Mouse (Mus musculus): ENCODE measurements around the gene Gm4858. TPM values are rescaled to one million over a fixed set of nuclear protein-coding genes. Genes with fewer than 3 reads are reported as not detected.
"Not testable (repeated sequence)": the region's sequence is repeated elsewhere in the genome, so short reads cannot be mapped to it uniquely, and the experiment has no call there.

Gene Gm4858
- polyA plus RNA-seq (2014; fragmentation: Nextera tagmentation; extraction: Ambion mirVana) = not detected in 2 replicates

DNA sequence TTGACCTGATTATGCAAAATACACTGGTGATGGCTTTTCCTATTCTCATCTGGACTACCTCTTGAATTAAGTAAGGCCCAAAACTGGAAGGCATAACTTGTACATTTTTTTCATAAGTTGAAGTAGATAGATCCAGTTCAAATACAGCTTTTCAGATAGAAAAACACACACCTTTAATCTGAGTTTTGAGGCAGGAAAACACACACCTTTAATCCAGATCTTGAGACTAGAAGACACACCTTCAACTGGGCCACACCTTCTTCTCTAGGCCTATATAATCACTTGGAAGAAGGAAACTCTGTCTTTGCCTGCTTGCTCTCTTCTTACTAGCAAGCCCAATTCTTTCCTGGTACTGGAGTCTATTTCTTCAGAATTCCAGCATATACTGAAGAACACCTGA lies at the start of gene Gm4858:
Gene Gm4858, plus strand, starts transcription at position 301 of the 400 bp plus-strand sequence.
- H3K36me3 ChIP-seq (ENCODE audit: control insufficient read depth, insufficient read depth, low read length); H3K4me3 ChIP-seq (replicated peaks; ENCODE audit: low read depth, low read length); H3K4me2 ChIP-seq (ENCODE audit: low read length); H3K9ac ChIP-seq (replicated peaks; ENCODE audit: low read length); H3K9me3 ChIP-seq (ENCODE audit: control insufficient read depth, low read length); H3K4me1 ChIP-seq (ENCODE audit: control insufficient read depth, insufficient read depth, low read length); H3K27me3 ChIP-seq (ENCODE audit: control insufficient read depth, insufficient read depth, low read length); H3K27ac ChIP-seq (replicated peaks; ENCODE audit: low read depth, low read length); DNase-seq; ATAC-seq (ENCODE audit: low FRiP score, low TSS enrichment): not testable (repeated sequence)

DNA sequence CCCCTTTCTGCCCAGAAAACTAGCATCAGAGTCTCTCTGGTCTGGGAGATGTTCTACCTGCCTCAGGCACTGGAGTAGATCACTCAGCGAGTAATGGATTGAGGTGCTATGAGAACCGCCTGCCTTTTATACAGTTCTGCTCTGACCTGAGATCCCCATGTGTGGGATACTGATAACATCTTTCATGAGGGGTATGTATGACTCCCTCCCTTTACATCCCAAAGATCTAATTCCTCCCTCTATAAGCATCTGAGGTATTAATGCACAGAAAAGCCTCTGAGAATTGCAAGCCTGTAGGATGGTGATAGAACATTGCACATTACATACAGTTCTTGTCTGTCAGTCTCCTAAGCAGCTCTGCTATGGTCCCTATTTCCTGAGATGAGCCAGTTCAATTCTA lies 49.7 kb upstream of the Gm4858 start, which contains the start of gene Lce1m:
Gene Lce1m, minus strand, starts transcription at position 101 of the 400 bp plus-strand sequence.
- 97% methylated on average over 2 of the region's 2 CpGs for WGBS
- no peak within 1 kb of the TSS for H3K9ac ChIP-seq (replicated peaks; ENCODE audit: low read length)
- ATAC-seq (ENCODE audit: low FRiP score, low TSS enrichment) (no peak), DNase-seq (no peak)
- H3K4me2 ChIP-seq (ENCODE audit: low read length) = no peak within 1 kb of the TSS
- H3K27ac ChIP-seq (replicated peaks; ENCODE audit: low read depth, low read length) = no peak within 1 kb of the TSS
- no peaks in the 10 kb centered on the region for H3K4me1 ChIP-seq (ENCODE audit: control insufficient read depth, insufficient read depth, low read length)
- no peaks in the 10 kb centered on the region for H3K36me3 ChIP-seq (ENCODE audit: control insufficient read depth, insufficient read depth, low read length)
- H3K9me3 ChIP-seq (ENCODE audit: control insufficient read depth, low read length) = no peaks in the 10 kb centered on the region
- no peaks in the 10 kb centered on the region for H3K27me3 ChIP-seq (ENCODE audit: control insufficient read depth, insufficient read depth, low read length)
- H3K4me3 ChIP-seq (replicated peaks; ENCODE audit: low read depth, low read length) = no peak within 1 kb of the TSS

DNA sequence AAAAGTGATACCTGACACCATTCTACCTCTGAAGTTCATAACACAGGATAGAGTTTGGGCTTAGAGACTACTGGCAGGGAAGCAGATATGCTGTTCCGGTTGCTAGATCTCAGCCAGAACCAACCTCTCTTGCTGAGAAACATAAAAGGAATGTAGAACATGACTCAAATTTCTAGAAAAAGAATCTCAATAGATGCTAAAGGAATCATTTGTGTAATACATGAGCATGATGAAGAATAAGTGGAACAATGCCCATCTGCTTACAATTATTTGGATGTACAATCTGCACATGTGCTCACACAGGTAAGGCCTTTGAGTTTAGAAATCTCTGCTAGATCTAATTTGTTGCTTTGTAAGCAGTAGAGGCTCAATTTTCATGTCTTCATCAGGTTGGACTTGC lies 47.5 kb upstream of the Gm4858 start:
- no peak overlapping the region for H3K4me2 ChIP-seq (ENCODE audit: low read length)
- 91% methylated on average over 1 of the region's 1 CpGs for WGBS
- H3K9me3 ChIP-seq (ENCODE audit: control insufficient read depth, low read length) = no peaks in the 10 kb centered on the region
- no peak overlapping the region for H3K27ac ChIP-seq (replicated peaks; ENCODE audit: low read depth, low read length)
- H3K9ac ChIP-seq (replicated peaks; ENCODE audit: low read length) = no peak overlapping the region
- H3K27me3 ChIP-seq (ENCODE audit: control insufficient read depth, insufficient read depth, low read length) = no peaks in the 10 kb centered on the region
- ATAC-seq (ENCODE audit: low FRiP score, low TSS enrichment) (no peak), DNase-seq (no peak)
- H3K36me3 ChIP-seq (ENCODE audit: control insufficient read depth, insufficient read depth, low read length) = no peaks in the 10 kb centered on the region
- no peak overlapping the region for H3K4me3 ChIP-seq (replicated peaks; ENCODE audit: low read depth, low read length)
- H3K4me1 ChIP-seq (ENCODE audit: control insufficient read depth, insufficient read depth, low read length) = no peaks in the 10 kb centered on the region

DNA sequence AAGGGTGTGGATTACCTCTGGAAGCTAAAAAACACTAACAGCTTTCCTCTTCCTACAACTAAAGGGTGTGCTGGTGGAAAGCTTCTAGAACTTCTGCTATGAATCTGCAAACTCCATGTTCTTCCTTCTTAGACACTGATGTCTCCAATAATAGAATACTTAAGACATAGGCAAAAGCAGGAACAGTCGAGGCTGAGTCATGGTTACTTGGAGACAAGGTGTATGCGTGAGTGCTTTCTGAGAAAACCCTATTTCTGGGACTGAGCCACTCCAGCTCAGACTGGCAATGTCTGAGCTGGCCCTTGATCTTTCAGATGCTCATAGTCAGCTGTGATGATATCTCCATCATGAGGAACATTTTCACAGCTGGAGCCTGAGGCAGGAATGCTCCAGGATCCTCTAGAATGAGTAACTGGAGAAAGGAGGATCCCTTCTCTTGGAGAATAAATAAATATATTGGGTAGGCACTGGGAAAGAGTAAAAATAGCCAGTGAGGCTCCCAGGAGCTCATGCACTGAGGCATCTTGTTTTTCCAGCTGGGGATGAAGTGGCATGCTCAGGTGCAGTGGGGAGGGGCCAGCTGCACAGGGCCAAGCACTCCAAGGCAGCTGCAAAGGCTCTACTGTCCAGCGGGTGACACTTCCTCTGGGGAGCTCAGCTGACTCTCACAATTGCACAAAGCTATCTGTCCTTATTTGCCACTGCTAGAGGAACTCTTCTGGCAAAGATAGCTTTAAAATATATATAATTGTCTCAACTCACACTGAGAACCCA lies 45.0 kb upstream of the Gm4858 start:
- no peak overlapping the region for H3K27ac ChIP-seq (replicated peaks; ENCODE audit: low read depth, low read length)
- H3K4me2 ChIP-seq (ENCODE audit: low read length) = no peak overlapping the region
- H3K36me3 ChIP-seq (ENCODE audit: control insufficient read depth, insufficient read depth, low read length) = no peaks in the 10 kb centered on the region
- H3K9ac ChIP-seq (replicated peaks; ENCODE audit: low read length) = no peak overlapping the region
- no peaks in the 10 kb centered on the region for H3K27me3 ChIP-seq (ENCODE audit: control insufficient read depth, insufficient read depth, low read length)
- H3K4me3 ChIP-seq (replicated peaks; ENCODE audit: low read depth, low read length) = no peak overlapping the region
- ATAC-seq (ENCODE audit: low FRiP score, low TSS enrichment) (no peak), DNase-seq (no peak)
- H3K9me3 ChIP-seq (ENCODE audit: control insufficient read depth, low read length) = no peaks in the 10 kb centered on the region
- no peaks in the 10 kb centered on the region for H3K4me1 ChIP-seq (ENCODE audit: control insufficient read depth, insufficient read depth, low read length)
- WGBS = 78% methylated on average over 3 of the region's 3 CpGs

DNA sequence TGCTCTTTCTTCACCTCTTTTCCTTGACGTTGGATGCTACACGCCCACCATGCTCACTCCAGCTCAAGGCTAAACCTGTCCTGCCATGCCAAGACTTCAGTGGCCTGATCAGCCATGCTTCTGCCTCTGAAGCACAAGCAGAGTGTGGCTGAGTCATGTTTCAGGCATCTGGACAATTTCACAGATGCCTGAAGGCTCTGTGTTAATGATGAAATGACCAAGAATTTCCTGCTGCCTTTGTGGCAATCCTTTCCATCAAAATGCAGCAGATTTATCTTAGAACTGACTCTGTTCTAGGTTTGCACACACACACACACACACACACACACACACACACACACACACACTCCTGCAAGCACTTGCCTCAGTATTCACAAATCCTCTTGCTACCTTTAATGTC lies 43.1 kb upstream of the Gm4858 start:
- ATAC-seq (ENCODE audit: low FRiP score, low TSS enrichment) (no peak), DNase-seq (no peak)
- H3K9me3 ChIP-seq (ENCODE audit: control insufficient read depth, low read length) = no peaks in the 10 kb centered on the region
- H3K4me1 ChIP-seq (ENCODE audit: control insufficient read depth, insufficient read depth, low read length) = no peaks in the 10 kb centered on the region
- no peak overlapping the region for H3K4me3 ChIP-seq (replicated peaks; ENCODE audit: low read depth, low read length)
- H3K4me2 ChIP-seq (ENCODE audit: low read length) = no peak overlapping the region
- H3K27ac ChIP-seq (replicated peaks; ENCODE audit: low read depth, low read length) = no peak overlapping the region
- H3K27me3 ChIP-seq (ENCODE audit: control insufficient read depth, insufficient read depth, low read length) = no peaks in the 10 kb centered on the region
- H3K9ac ChIP-seq (replicated peaks; ENCODE audit: low read length) = no peak overlapping the region
- H3K36me3 ChIP-seq (ENCODE audit: control insufficient read depth, insufficient read depth, low read length) = no peaks in the 10 kb centered on the region
- WGBS = 89% methylated on average over 2 of the region's 2 CpGs

DNA sequence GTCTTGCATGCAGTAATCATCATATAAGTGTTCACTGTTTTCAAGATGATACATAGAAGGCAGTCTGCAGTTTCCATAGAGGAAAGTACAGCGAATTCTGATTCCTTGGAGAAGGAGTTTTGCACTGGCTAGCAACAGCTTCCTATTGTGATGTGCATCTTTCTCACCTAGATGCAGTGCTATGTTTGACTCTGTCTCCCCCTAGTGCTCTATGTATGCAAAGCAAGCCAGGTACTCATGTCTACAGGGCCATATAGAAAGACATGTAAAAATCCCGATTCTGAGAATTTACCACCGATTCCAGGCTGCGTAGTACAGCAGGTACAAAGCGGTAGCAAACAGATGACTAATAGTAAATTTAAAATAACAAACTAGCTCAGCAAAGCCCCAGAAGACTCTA lies 37.2 kb upstream of the Gm4858 start:
- 61% methylated on average over 5 of the region's 5 CpGs for WGBS
- ATAC-seq (ENCODE audit: low FRiP score, low TSS enrichment) = peak; percentile 89

DNA sequence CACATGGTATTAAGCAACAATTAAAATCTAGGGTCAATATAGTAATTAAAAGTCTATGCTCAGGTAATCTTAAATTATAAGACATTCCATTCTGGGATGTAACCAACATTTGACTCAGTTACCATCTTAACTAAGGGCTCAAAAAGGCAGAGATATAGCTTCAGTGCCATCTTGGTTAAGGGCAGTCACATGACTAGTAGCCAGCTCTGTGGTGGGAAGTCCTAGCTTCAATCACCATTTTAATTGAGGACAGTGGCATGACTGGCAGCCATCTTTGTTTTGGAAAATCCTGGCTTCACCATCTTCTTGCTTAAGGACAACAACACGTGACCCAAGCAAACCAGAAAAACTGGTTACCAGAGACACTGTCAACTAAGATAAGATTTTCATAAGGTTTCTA lies 18.4 kb upstream of the Gm4858 start:
- Histone ChIP-seq H3K4me2 (ENCODE audit: low read length) (no peak overlapping the region), H3K27ac (replicated peaks; ENCODE audit: low read depth, low read length) (no peak overlapping the region), H3K9me3 (ENCODE audit: control insufficient read depth, low read length) (no peaks in the 10 kb centered on the region), H3K36me3 (ENCODE audit: control insufficient read depth, insufficient read depth, low read length) (no peaks in the 10 kb centered on the region), H3K4me1 (ENCODE audit: control insufficient read depth, insufficient read depth, low read length) (no peaks in the 10 kb centered on the region), H3K27me3 (ENCODE audit: control insufficient read depth, insufficient read depth, low read length) (no peaks in the 10 kb centered on the region), H3K4me3 (replicated peaks; ENCODE audit: low read depth, low read length) (no peak overlapping the region), H3K9ac (replicated peaks; ENCODE audit: low read length) (no peak overlapping the region)
- no peak for ATAC-seq (ENCODE audit: low FRiP score, low TSS enrichment)
- WGBS = 88% methylated on average over 1 of the region's 1 CpGs
- no peak for DNase-seq

More for the DNA sequence above, 37.2 kb upstream of the Gm4858 start:
- H3K36me3 ChIP-seq (ENCODE audit: control insufficient read depth, insufficient read depth, low read length) = no peaks in the 10 kb centered on the region
- no peaks in the 10 kb centered on the region for H3K9me3 ChIP-seq (ENCODE audit: control insufficient read depth, low read length)
- no peak overlapping the region for H3K4me3 ChIP-seq (replicated peaks; ENCODE audit: low read depth, low read length)
- H3K4me1 ChIP-seq (ENCODE audit: control insufficient read depth, insufficient read depth, low read length) = no peaks in the 10 kb centered on the region
- peak; percentile 90 for DNase-seq
- no peaks in the 10 kb centered on the region for H3K27me3 ChIP-seq (ENCODE audit: control insufficient read depth, insufficient read depth, low read length)
- H3K27ac ChIP-seq (replicated peaks; ENCODE audit: low read depth, low read length) = no peak overlapping the region
- no peak overlapping the region for H3K9ac ChIP-seq (replicated peaks; ENCODE audit: low read length)
- H3K4me2 ChIP-seq (ENCODE audit: low read length) = no peak overlapping the region

DNA sequence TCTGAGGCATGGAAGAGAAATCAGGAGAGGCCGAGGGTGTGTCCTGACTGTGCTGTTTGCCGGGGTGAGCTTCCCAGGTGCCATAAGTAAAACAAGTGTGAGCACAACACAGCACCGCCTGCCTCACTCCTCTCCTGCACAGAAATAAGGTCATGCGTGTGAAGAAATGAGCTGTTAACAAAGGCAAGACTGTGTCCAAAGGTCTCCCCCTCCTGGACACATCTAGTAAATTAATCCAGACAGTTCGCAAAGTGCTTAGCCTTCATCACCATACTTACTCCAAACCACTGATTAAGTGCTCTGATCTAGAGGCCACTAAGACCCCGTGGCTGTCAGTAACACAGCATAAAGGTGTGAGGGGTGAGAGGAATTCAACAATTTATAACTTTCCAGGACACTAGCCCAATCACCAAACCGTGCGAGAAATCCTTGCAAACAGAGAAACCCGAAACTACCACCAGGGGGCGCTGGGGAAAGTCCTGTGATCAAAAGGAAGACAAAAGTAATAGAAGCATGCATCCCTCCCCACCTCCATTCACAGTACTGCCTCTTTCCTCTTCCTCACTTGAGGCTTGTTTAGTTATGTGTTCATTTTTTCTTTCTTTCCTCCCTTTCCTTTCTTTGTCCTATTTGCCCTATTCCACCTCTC lies 15.7 kb upstream of the Gm4858 start:
- no peak overlapping the region for H3K4me2 ChIP-seq (ENCODE audit: low read length)
- no peak overlapping the region for H3K27ac ChIP-seq (replicated peaks; ENCODE audit: low read depth, low read length)
- DNase-seq = peak; percentile 6
- H3K4me1 ChIP-seq (ENCODE audit: control insufficient read depth, insufficient read depth, low read length) = no peaks in the 10 kb centered on the region
- 60% methylated on average over 10 of the region's 10 CpGs for WGBS
- H3K4me3 ChIP-seq (replicated peaks; ENCODE audit: low read depth, low read length) = no peak overlapping the region
- H3K27me3 ChIP-seq (ENCODE audit: control insufficient read depth, insufficient read depth, low read length) = no peaks in the 10 kb centered on the region
- no peaks in the 10 kb centered on the region for H3K36me3 ChIP-seq (ENCODE audit: control insufficient read depth, insufficient read depth, low read length)
- no peak; the same call in 1 of the 2 replicates for ATAC-seq (ENCODE audit: low FRiP score, low TSS enrichment)
- no peaks in the 10 kb centered on the region for H3K9me3 ChIP-seq (ENCODE audit: control insufficient read depth, low read length)
- H3K9ac ChIP-seq (replicated peaks; ENCODE audit: low read length) = no peak overlapping the region

DNA sequence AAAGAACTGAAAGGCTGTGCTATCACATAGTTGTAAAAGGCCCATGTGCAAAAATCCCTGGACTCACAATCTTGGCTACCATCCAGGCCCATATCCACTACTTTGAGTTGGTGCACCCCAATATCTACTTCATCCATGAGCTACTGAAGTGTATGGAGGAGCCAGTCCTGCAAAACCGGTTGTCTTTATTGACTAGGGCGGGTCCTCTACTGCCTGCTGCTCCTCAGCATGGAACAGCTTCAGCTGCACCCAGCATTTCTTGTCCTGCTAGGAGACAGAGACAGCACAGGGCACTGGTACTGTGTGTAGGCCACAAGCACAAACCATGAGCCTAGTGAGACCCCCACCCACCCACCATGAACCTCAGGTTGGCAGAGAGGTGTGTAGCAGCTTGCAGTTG lies 18.0 kb downstream of the Gm4858 start:
- Histone ChIP-seq H3K4me3 (replicated peaks; ENCODE audit: low read depth, low read length) (no peak overlapping the region), H3K27ac (replicated peaks; ENCODE audit: low read depth, low read length) (no peak overlapping the region), H3K9me3 (ENCODE audit: control insufficient read depth, low read length) (no peaks in the 10 kb centered on the region), H3K4me1 (ENCODE audit: control insufficient read depth, insufficient read depth, low read length) (no peaks in the 10 kb centered on the region), H3K4me2 (ENCODE audit: low read length) (no peak overlapping the region), H3K36me3 (ENCODE audit: control insufficient read depth, insufficient read depth, low read length) (no peaks in the 10 kb centered on the region), H3K9ac (replicated peaks; ENCODE audit: low read length) (no peak overlapping the region), H3K27me3 (ENCODE audit: control insufficient read depth, insufficient read depth, low read length) (no peaks in the 10 kb centered on the region)
- no peak; the same call in 1 of the 2 replicates for ATAC-seq (ENCODE audit: low FRiP score, low TSS enrichment)
- 89% methylated on average over 2 of the region's 2 CpGs for WGBS
- DNase-seq = no peak
